Mouse (Mus musculus): ENCODE data around the gene Slc44a1. TPM values are rescaled to one million over a fixed set of nuclear protein-coding genes. Genes with fewer than 3 reads are reported as not detected.

Slc44a1 gene
- polyA plus RNA-seq, 1 experiment: 13.9 TPM

DNA sequence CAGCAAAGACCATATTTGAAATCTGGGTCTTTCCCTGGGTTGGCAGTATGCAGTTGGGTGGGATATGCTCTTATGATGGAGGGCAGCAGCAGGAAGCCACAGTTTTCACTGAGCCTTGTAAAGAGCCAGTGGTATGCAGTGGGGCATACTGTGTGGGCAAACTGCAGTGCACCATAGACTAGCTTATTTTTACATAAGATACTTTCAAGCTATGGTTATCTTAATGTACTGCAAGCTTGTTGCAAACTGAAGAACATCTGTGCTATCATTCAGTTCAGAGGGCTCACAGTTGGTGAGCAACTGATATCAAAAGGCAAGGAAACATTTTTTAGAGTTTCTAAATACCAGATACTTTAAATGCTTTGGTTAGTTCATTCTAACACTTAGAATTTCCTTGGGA is 220.5 kb downstream of the Slc44a1 start:
- DNase-seq (ENCODE audit: low read depth): no peak
- TF ChIP-seq CTCF (IDR thresholded peaks at IDR 0.05; ENCODE audit: borderline replicate concordance, extremely low read depth, insufficient read depth, insufficient read length): no peak

Other genes starting within 250 kb of the Slc44a1 start
- 24.9 and 27.1 TPM in 2 replicates for gene Fsd1l, start 191.1 kb downstream of the Slc44a1 start, polyA plus RNA-seq (2012; rRNA removed)